Mouse (Mus musculus) CH12.LX (cell line): Measurements from ENCODE around the gene Med4. TPM values are rescaled to one million over a fixed set of nuclear protein-coding genes. Genes with fewer than 3 reads are reported as not detected.
A peak's percentile ranks its signal among the peaks of the same experiment; 100 is the strongest.

ENCODE experiments used
- DNase-seq: peaks from one replicate; pipeline ENCODE4 v3.0.0-alpha.2; 2013; ENCODE audit errors: extremely low read depth
- H3K27ac ChIP-seq: 2 replicates; pipeline ENCODE4 v1.5.1; 2012; ENCODE audit warnings: low read depth, mild to moderate bottlenecking, control low read depth, moderate library complexity; ENCODE audit not compliant: insufficient read depth
- H3K27me3 ChIP-seq: replicated peaks from 2 replicates; pipeline ENCODE3; 2012; ENCODE audit warnings: inconsistent platforms
- H3K36me3 ChIP-seq, 2 experiments: replicated peaks in 1 of 2; 2 replicates each; pipeline versions ENCODE3 to v1.6.1; 2012; ENCODE audit warnings: inconsistent platforms in 1 of 2, low read length in 1 of 2, mild to moderate bottlenecking in 1 of 2, mixed read lengths in 1 of 2, moderate library complexity in 1 of 2; ENCODE audit not compliant: control insufficient read depth in 1 of 2, insufficient read depth in 1 of 2
- H3K4me1 ChIP-seq, 2 experiments: 2 replicates each; pipeline ENCODE4 v1.6.1; 2012; ENCODE audit warnings: inconsistent platforms in 1 of 2, moderate library complexity in 1 of 2; ENCODE audit not compliant: insufficient read depth in 2 of 2, control insufficient read depth in 1 of 2
- H3K4me2 ChIP-seq: 2 replicates; pipeline ENCODE4 v1.6.1; 2012; ENCODE audit warnings: low read depth, mild to moderate bottlenecking, control low read depth; ENCODE audit not compliant: poor library complexity, insufficient read depth, severe bottlenecking
- H3K4me3 ChIP-seq, 3 experiments: fragments of 150-350 bp in 1 of 3; sonication (generic) in 1 of 3; replicated peaks in 1 of 3; 2 replicates each; pipeline versions ENCODE3 to v1.5.1; 2011 to 2012; ENCODE audit warnings: low read depth in 2 of 3, low read length in 2 of 3, mild to moderate bottlenecking in 2 of 3, moderate library complexity in 2 of 3, control low read depth in 1 of 3, improper control_type of control experiment in 1 of 3, inconsistent platforms in 1 of 3, mixed read lengths in 1 of 3; ENCODE audit not compliant: poor library complexity in 1 of 3
- H3K79me2 ChIP-seq: replicated peaks from 2 replicates; pipeline ENCODE4 v1.6.1; 2012; ENCODE audit warnings: mild to moderate bottlenecking, moderate library complexity; ENCODE audit not compliant: control insufficient read depth, poor library complexity, insufficient read depth, severe bottlenecking; ENCODE audit errors: extremely low read depth
- H3K9ac ChIP-seq: 2 replicates; pipeline ENCODE4 v1.6.1; 2012; ENCODE audit warnings: low read depth, mild to moderate bottlenecking, control low read depth, moderate library complexity; ENCODE audit not compliant: insufficient read depth
- H3K9me3 ChIP-seq: replicated peaks from 2 replicates; pipeline ENCODE3; 2012; ENCODE audit warnings: low read length, inconsistent platforms, mixed read lengths
- BHLHE40 ChIP-seq: IDR thresholded peaks from 2 replicates; pipeline ENCODE4 v1.6.1; 2011; ENCODE audit warnings: mild to moderate bottlenecking, low read depth, low read length, improper control_type of control experiment
- CHD1 ChIP-seq: IDR thresholded peaks from 2 replicates; pipeline ENCODE4 v1.6.1; 2012; ENCODE audit warnings: low read depth, low read length, improper control_type of control experiment, inconsistent platforms
- CTCF ChIP-seq, 2 experiments: IDR thresholded peaks in 1 of 2; conservative IDR thresholded peaks in 1 of 2; 2 replicates each; pipeline ENCODE4 v1.5.1; 2011 to 2012; ENCODE audit warnings: low read depth in 2 of 2, low read length in 2 of 2, improper control_type of control experiment in 1 of 2, inconsistent platforms in 1 of 2, mild to moderate bottlenecking in 1 of 2, moderate library complexity in 1 of 2
- ELF1 ChIP-seq: IDR thresholded peaks from 2 replicates; pipeline ENCODE4 v1.6.1; 2014; ENCODE audit warnings: low read depth, mild to moderate bottlenecking, inconsistent platforms, low read length, improper control_type of control experiment
- EP300 ChIP-seq: IDR thresholded peaks from 2 replicates; pipeline ENCODE4 v1.6.1; 2011; ENCODE audit warnings: low read length, improper control_type of control experiment
- GABPA ChIP-seq: IDR thresholded peaks from 2 replicates; pipeline ENCODE4 v1.6.1; 2012; ENCODE audit warnings: low read depth, low read length, improper control_type of control experiment, inconsistent platforms; ENCODE audit not compliant: insufficient replicate concordance
- HCFC1 ChIP-seq: IDR thresholded peaks from 2 replicates; pipeline ENCODE4 v1.6.1; 2012; ENCODE audit warnings: low read depth, mild to moderate bottlenecking, inconsistent platforms, low read length, improper control_type of control experiment
- IRF4 ChIP-seq: IDR thresholded peaks from 2 replicates; pipeline ENCODE4 v1.6.1; 2014; ENCODE audit warnings: low read depth, mild to moderate bottlenecking, inconsistent platforms, low read length, improper control_type of control experiment
- JUN ChIP-seq: IDR thresholded peaks from 2 replicates; pipeline ENCODE4 v1.6.1; 2011; ENCODE audit warnings: low read depth, mild to moderate bottlenecking, low read length, improper control_type of control experiment, moderate library complexity; ENCODE audit not compliant: insufficient read depth
- JUND ChIP-seq: conservative IDR thresholded peaks from 2 replicates; pipeline ENCODE4 v1.6.1; 2011; ENCODE audit warnings: low read depth, low read length, improper control_type of control experiment
- MXI1 ChIP-seq: IDR thresholded peaks from 2 replicates; pipeline ENCODE4 v1.6.1; 2011; ENCODE audit warnings: mild to moderate bottlenecking, low read depth, low read length, improper control_type of control experiment
- NELFE ChIP-seq: IDR thresholded peaks from 2 replicates; pipeline ENCODE4 v1.6.1; 2011; ENCODE audit warnings: low read depth, low read length, improper control_type of control experiment
- RAD21 ChIP-seq: IDR thresholded peaks from 2 replicates; pipeline ENCODE4 v1.6.1; 2011; ENCODE audit warnings: low read depth, mild to moderate bottlenecking, low read length, improper control_type of control experiment, moderate library complexity
- TCF12 ChIP-seq: IDR thresholded peaks from 2 replicates; pipeline ENCODE4 v1.6.1; 2014; ENCODE audit warnings: low read depth, mild to moderate bottlenecking, inconsistent platforms, low read length, improper control_type of control experiment
- USF1 ChIP-seq: IDR thresholded peaks from 2 replicates; pipeline ENCODE4 v1.6.1; 2014; ENCODE audit warnings: low read depth, mild to moderate bottlenecking, inconsistent platforms, low read length, improper control_type of control experiment
- ZC3H11A ChIP-seq: IDR thresholded peaks from 2 replicates; pipeline ENCODE4 v1.6.1; 2012; ENCODE audit warnings: low read depth, mild to moderate bottlenecking, inconsistent platforms, low read length, improper control_type of control experiment
- ZKSCAN1 ChIP-seq: IDR thresholded peaks from 2 replicates; pipeline ENCODE4 v1.6.1; 2012; ENCODE audit warnings: low read depth, inconsistent platforms, low read length, improper control_type of control experiment, borderline replicate concordance
- ZMIZ1 ChIP-seq: IDR thresholded peaks from 2 replicates; pipeline ENCODE4 v1.6.1; 2012; ENCODE audit warnings: low read depth, mild to moderate bottlenecking, inconsistent platforms, low read length, improper control_type of control experiment
- dilution Hi-C: fragments of 300-500 bp; cut with MboI; formaldehyde crosslinking; loops from 2 replicates; pipeline ENCODE4 v1.14.3; 2020; ENCODE audit warnings: low sequenced_read_pairs; ENCODE audit not compliant: extremely low pct_unique_long_range_greater_than_20kb, extremely low pct_ligation_motif_present
- in situ Hi-C: fragments of 300-500 bp; cut with MboI; formaldehyde crosslinking; loops from 3 replicates; pipeline ENCODE4 v1.14.3; 2019; ENCODE audit warnings: low sequenced_read_pairs, low pct_ligation_motif_present, low pct_unique_long_range_greater_than_20kb, mixed read lengths
- polyA plus RNA-seq: library from polyadenylated mRNA; unstranded; fragments of >175 nt; gene quantifications from 2 replicates; pipeline ENCODE4 v1.2.1, GENCODE M21; 2012; ENCODE audit warnings: low read depth; ENCODE audit not compliant: insufficient read length
- total RNA-seq, 2 experiments: library from RNA; depleted of rRNA; stranded (reverse); fragments of 300-350 nt in 1 of 2; fragments of >200 nt in 1 of 2; gene quantifications; 2 replicates each; pipeline ENCODE4 v1.2.3; 2012 to 2014

Med4 gene
- total and polyA plus RNA-seq, 3 experiments, result 45.6 to 61.5 (median 60.7) TPM

DNA sequence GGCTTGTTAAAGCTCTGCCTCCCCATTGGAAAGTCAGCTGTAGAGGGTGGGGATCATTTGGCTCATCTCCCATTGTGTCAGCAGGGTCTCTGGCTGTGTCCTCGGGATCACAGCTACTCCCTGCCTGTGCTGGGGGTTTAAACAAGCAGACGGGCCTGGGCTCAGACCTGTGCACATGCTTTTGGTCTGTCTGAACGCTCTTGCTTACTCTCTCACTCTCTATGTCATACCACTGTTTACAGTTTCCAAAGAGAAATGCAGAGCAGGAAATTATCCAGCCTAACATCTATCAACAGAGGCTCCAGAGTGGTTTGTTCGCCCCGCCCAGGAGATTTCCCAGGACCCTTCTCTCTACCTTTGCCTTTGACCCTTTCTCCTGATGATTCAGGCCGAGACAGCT, 8.1 kb upstream of the Med4 start:
- in situ Hi-C loops, result no loop called here
- H3K9ac ChIP-seq, result 0 out of 2 replicates have a peak overlapping the region, but pooled peaks have one; percentile 0
- TF ChIP-seq ZMIZ1, result no peak
- TF ChIP-seq MXI1, result no peak
- no peak for TF ChIP-seq CHD1
- TF ChIP-seq IRF4, result no peak
- TF ChIP-seq ELF1, result no peak
- no peak for TF ChIP-seq BHLHE40
- TF ChIP-seq EP300, result no peak
- H3K36me3 ChIP-seq, result no peaks in the 10 kb centered on the region
- H3K4me2 ChIP-seq, result peak overlapping the region; percentile 79; the same call in 1 of the 2 replicates
- DNase-seq, result no peak
- H3K9me3 ChIP-seq, result no peaks in the 10 kb centered on the region
- H3K4me3 ChIP-seq, result no peak overlapping the region
- H3K79me2 ChIP-seq, result no peaks in the 10 kb centered on the region
- dilution Hi-C loops, result no loop called here
- H3K4me1 ChIP-seq, result peaks cover 6 to 16% of the 10 kb centered on the region in 2 experiments
- H3K27me3 ChIP-seq, result peaks cover 12% of the 10 kb centered on the region
- H3K27ac ChIP-seq, result no peak overlapping the region

DNA sequence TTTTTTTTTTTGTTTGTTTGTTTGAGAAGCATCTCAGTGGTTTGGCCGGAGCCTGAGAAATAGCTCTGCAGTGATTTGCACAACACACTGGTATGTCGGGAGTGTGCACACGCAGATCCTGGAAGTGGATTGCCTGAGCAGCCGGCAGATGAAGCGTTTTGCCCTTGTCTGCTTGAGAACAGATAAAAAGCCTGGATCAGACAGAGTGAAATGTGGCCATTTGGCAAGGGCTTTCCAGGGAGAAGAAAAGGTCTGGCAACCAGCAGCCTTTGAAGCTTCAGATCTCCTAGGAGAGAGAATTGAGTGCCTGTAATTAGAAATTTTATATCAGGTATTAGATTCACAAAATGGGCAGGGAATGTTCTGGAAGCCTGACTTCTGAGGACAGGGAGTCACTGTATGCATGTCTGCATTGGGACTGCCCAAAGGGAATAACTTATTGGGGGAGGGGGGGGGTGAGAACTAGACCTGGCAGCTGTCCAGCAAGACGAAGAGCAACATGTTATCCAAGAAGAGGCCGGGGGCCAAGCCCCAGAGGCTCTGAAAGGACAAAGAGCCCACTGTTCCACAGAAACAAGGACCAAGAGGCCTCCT, 7.1 kb upstream of the Med4 start:
- in situ Hi-C loops, result no loop called here
- Histone ChIP-seq H3K79me2 (no peaks in the 10 kb centered on the region), H3K27ac (no peak overlapping the region), H3K4me1 (peaks cover 6 to 16% of the 10 kb centered on the region in 2 experiments), H3K36me3 (no peaks in the 10 kb centered on the region), H3K9ac (no peak overlapping the region), H3K9me3 (no peaks in the 10 kb centered on the region), H3K4me2 (no peak overlapping the region), H3K4me3 (no peak overlapping the region), H3K27me3 (peaks cover 12% of the 10 kb centered on the region)
- no peak for TF ChIP-seq JUN
- no peak for TF ChIP-seq CTCF (conservative IDR thresholded peaks at IDR 0.05 in 1 of 2, IDR thresholded peaks at IDR 0.05 in 1 of 2; ENCODE audit: low read depth in 2 of 2, low read length in 2 of 2)
- no peak for TF ChIP-seq RAD21
- no peak for TF ChIP-seq ZC3H11A
- TF ChIP-seq USF1, result no peak
- dilution Hi-C loops, result no loop called here
- no peak for DNase-seq

DNA sequence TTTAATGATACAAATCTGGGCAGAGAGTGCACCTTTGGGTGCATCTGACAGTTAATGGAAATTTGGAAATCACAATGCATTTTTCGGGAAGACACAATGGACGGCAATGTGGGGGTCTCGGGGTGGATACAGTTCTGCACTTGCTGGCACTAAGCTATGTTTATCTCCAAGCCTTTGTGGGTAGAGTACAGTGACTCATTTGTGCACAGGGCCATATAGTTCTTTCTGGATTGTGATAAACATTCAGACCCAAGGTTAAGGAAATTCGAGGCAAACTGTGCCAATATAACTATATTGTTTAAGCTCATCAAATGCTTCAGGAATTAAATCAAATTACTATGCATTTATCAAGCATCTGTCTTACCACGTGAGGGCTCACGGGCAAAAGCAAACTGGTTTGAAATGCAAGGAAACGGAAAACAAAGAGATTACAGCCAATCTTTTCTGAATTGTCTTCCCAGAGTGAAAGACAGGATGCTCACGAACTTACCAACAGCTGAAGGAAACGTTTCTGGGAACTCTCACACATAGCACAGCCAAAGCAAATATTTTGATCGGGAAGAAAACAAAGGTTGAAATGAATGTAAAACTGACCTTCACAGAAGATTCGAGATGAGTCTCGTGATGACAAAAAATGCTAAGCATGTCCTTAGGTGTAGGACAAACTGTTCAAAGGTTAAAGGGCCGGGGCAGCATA, 6.4 kb upstream of the Med4 start:
- dilution Hi-C loops (no loop called here), in situ Hi-C loops (no loop called here)
- no peak for DNase-seq
- Histone ChIP-seq H3K36me3 (no peaks in the 10 kb centered on the region), H3K79me2 (no peaks in the 10 kb centered on the region), H3K4me3 (no peak overlapping the region), H3K4me2 (no peak overlapping the region), H3K4me1 (peaks cover 6 to 16% of the 10 kb centered on the region in 2 experiments), H3K27me3 (peaks cover 12% of the 10 kb centered on the region), H3K27ac (no peak overlapping the region), H3K9me3 (no peaks in the 10 kb centered on the region), H3K9ac (no peak overlapping the region)
- no peak for TF ChIP-seq MXI1
- TF ChIP-seq HCFC1, result no peak
- no peak for TF ChIP-seq TCF12
- TF ChIP-seq GABPA, result no peak
- TF ChIP-seq IRF4, result no peak
- TF ChIP-seq ZKSCAN1, result no peak
- TF ChIP-seq JUND, result no peak
- no peak for TF ChIP-seq NELFE
